Mouse (Mus musculus) forebrain, embryonic 13.5 days (tissue): ENCODE data around the gene Usf1. TPM values are rescaled to one million over a fixed set of nuclear protein-coding genes. Genes with fewer than 3 reads are reported as not detected.

Experiments used
- ATAC-seq: fragments of 200-750 bp; cut with Nextera tagmentation; 2 replicates; pipeline ENCODE4 v1.8.0; 2017
- H3K27ac ChIP-seq: fragments of 300-500 bp; sonication (generic); 2 replicates; pipeline ENCODE4 v1.5.1; 2015; ENCODE audit warnings: inconsistent platforms, mild to moderate bottlenecking, moderate library complexity
- H3K27me3 ChIP-seq: fragments of 300-500 bp; sonication (generic); 2 replicates; pipeline ENCODE4 v1.6.1; 2015; ENCODE audit warnings: mild to moderate bottlenecking, inconsistent platforms
- H3K36me3 ChIP-seq: fragments of 300-500 bp; sonication (generic); 2 replicates; pipeline ENCODE4 v1.6.1; 2015; ENCODE audit warnings: mild to moderate bottlenecking, inconsistent platforms; ENCODE audit not compliant: poor library complexity, severe bottlenecking
- H3K4me1 ChIP-seq: fragments of 300-500 bp; sonication (generic); 2 replicates; pipeline ENCODE4 v1.6.1; 2015; ENCODE audit warnings: inconsistent platforms
- H3K4me2 ChIP-seq: fragments of 300-500 bp; sonication (generic); 2 replicates; pipeline ENCODE4 v1.6.1; 2015; ENCODE audit warnings: inconsistent platforms, mild to moderate bottlenecking, moderate library complexity
- H3K4me3 ChIP-seq: fragments of 300-500 bp; sonication (generic); 2 replicates; pipeline ENCODE4 v1.5.1; 2015; ENCODE audit warnings: mild to moderate bottlenecking, inconsistent platforms
- H3K9ac ChIP-seq: fragments of 300-500 bp; sonication (generic); 2 replicates; pipeline ENCODE4 v1.6.1; 2015; ENCODE audit warnings: mild to moderate bottlenecking, inconsistent platforms
- H3K9me3 ChIP-seq: fragments of 300-500 bp; sonication (generic); replicated peaks from 2 replicates; pipeline ENCODE4 v1.6.1; 2016; ENCODE audit warnings: inconsistent platforms
- WGBS: fragments of 180-500 bp; shearing (Covaris S2); methylation state at CpG from one replicate; pipeline ENCODE4 v1.1.7; 2015; 5-methylcytosine and 5-hydroxymethylcytosine counted together
- polyA plus RNA-seq: library from polyadenylated mRNA; unstranded; fragments of >200 nt; fragmentation: Nextera tagmentation; extraction: Ambion mirVana; gene quantifications from 2 replicates; pipeline ENCODE4 v1.2.1, GENCODE M21; 2015

Usf1 gene
- polyA plus RNA-seq, 1 experiment from 2014 or later = 205 TPM

GRCm38 (mm10) chr1:171460551-171461503 lies 49.7 kb downstream of the Usf1 start:
- no peak overlapping the region for H3K9ac ChIP-seq
- WGBS = 90% methylated on average over 21 of the region's 22 CpGs
- no peak overlapping the region for H3K4me3 ChIP-seq
- H3K36me3 ChIP-seq = no peaks in the 10 kb centered on the region
- no peaks in the 10 kb centered on the region for H3K27me3 ChIP-seq
- H3K9me3 ChIP-seq = no peaks in the 10 kb centered on the region
- peak overlapping the region; percentile 43 for H3K4me2 ChIP-seq
- ATAC-seq = no peak
- H3K4me1 ChIP-seq = peaks cover 15% of the 10 kb centered on the region
- no peak overlapping the region for H3K27ac ChIP-seq

- Histone ChIP-seq H3K27me3 (no peaks in the 10 kb centered on the region), H3K36me3 (no peaks in the 10 kb centered on the region), H3K4me2 (no peak overlapping the region), H3K9me3 (no peaks in the 10 kb centered on the region), H3K27ac (no peak overlapping the region), H3K4me3 (no peak overlapping the region), H3K4me1 (peaks cover 15% of the 10 kb centered on the region), H3K9ac (no peak overlapping the region)
- WGBS = 92% methylated on average over 3 of the region's 3 CpGs
- no peak for ATAC-seq
These were observed 52.0 kb downstream of the Usf1 start for GRCm38 (mm10) chr1:171463133-171463532.

GRCm38 (mm10) chr1:171465749-171466412 lies 54.8 kb downstream of the Usf1 start:
- no peak overlapping the region for H3K4me3 ChIP-seq
- no peak overlapping the region for H3K9ac ChIP-seq
- no peaks in the 10 kb centered on the region for H3K36me3 ChIP-seq
- ATAC-seq = no peak
- H3K27me3 ChIP-seq = no peaks in the 10 kb centered on the region
- no peak overlapping the region for H3K27ac ChIP-seq
- no peaks in the 10 kb centered on the region for H3K4me1 ChIP-seq
- H3K9me3 ChIP-seq = no peaks in the 10 kb centered on the region
- WGBS = 89% methylated on average over 5 of the region's 5 CpGs
- H3K4me2 ChIP-seq = no peak overlapping the region

- Histone ChIP-seq H3K9ac (no peak overlapping the region), H3K4me3 (no peak overlapping the region), H3K4me1 (no peaks in the 10 kb centered on the region), H3K4me2 (no peak overlapping the region), H3K27me3 (no peaks in the 10 kb centered on the region), H3K9me3 (no peaks in the 10 kb centered on the region), H3K27ac (no peak overlapping the region), H3K36me3 (no peaks in the 10 kb centered on the region)
- ATAC-seq = no peak
- WGBS = 84% methylated on average over 4 of the region's 4 CpGs
These were observed 55.5 kb downstream of the Usf1 start for GRCm38 (mm10) chr1:171466565-171466964.

Other genes with a start within 250 kb of the Usf1 start
- gene Pcp4l1, start 215.0 kb upstream of the Usf1 start, polyA plus RNA-seq = 6.2 and 8.8 TPM in 2 replicates
- gene Nr1i3, start 197.3 kb upstream of the Usf1 start, polyA plus RNA-seq = 0.32 and 0.37 TPM in 2 replicates
- gene Tomm40l, start 188.8 kb upstream of the Usf1 start, polyA plus RNA-seq = 33.8 and 43.0 TPM in 2 replicates
- 2.6 and 8.3 TPM in 2 replicates for gene Apoa2, start 186.3 kb upstream of the Usf1 start, polyA plus RNA-seq
- gene Fcer1g, start 176.9 kb upstream of the Usf1 start, polyA plus RNA-seq = 12.3 and 12.8 TPM in 2 replicates
- gene Adamts4, start 160.9 kb upstream of the Usf1 start, polyA plus RNA-seq = 6.9 and 7.3 TPM in 2 replicates
- gene Ndufs2, start 159.9 kb upstream of the Usf1 start, polyA plus RNA-seq = 216 and 221 TPM in 2 replicates
- gene B4galt3, start 141.0 kb upstream of the Usf1 start, polyA plus RNA-seq = 89.0 and 95.3 TPM in 2 replicates
- gene Ppox, start 130.1 kb upstream of the Usf1 start, polyA plus RNA-seq = 50.3 and 51.0 TPM in 2 replicates
- gene Usp21, start 123.3 kb upstream of the Usf1 start, polyA plus RNA-seq = 122 and 125 TPM in 2 replicates
- 118 and 120 TPM in 2 replicates for gene Ufc1, start 116.3 kb upstream of the Usf1 start, polyA plus RNA-seq
- gene Dedd, start 82.2 kb upstream of the Usf1 start, polyA plus RNA-seq = 50.9 and 54.0 TPM in 2 replicates
- 52.9 and 56.9 TPM in 2 replicates for gene Nit1, start 65.7 kb upstream of the Usf1 start, polyA plus RNA-seq
- gene Pfdn2, start 65.6 kb upstream of the Usf1 start, polyA plus RNA-seq = 160 and 180 TPM in 2 replicates
- gene Klhdc9, start 50.5 kb upstream of the Usf1 start, polyA plus RNA-seq = 3.3 and 3.8 TPM in 2 replicates
- 0.31 and 0.32 TPM in 2 replicates for gene Nectin4, start 41.2 kb upstream of the Usf1 start, polyA plus RNA-seq
- 0.35 and 0.36 TPM in 2 replicates for gene Arhgap30, start 22.4 kb upstream of the Usf1 start, polyA plus RNA-seq
- 12.2 and 12.3 TPM in 2 replicates for gene Tstd1, start 7.6 kb downstream of the Usf1 start, polyA plus RNA-seq
- 8.4 and 9.7 TPM in 2 replicates for gene F11r, start 26.2 kb downstream of the Usf1 start, polyA plus RNA-seq
- 23.0 and 24.5 TPM in 2 replicates for gene Alyref2, start 92.2 kb downstream of the Usf1 start, polyA plus RNA-seq
- gene Itln1, start 124.0 kb downstream of the Usf1 start, polyA plus RNA-seq = not detected in 2 replicates
- gene Cd244a, start 147.9 kb downstream of the Usf1 start, polyA plus RNA-seq = not detected in 2 replicates
- 0.08 TPM in 1 of 2 replicates, not detected in the other for gene Ly9, start 196.1 kb downstream of the Usf1 start, polyA plus RNA-seq
- not detected in 2 replicates for gene Slamf7, start 241.7 kb downstream of the Usf1 start, polyA plus RNA-seq